Mouse (Mus musculus) small intestine, adult 10 weeks (tissue): ENCODE results near the gene Acsm4. TPM values are rescaled to one million over a fixed set of nuclear protein-coding genes. Genes with fewer than 3 reads are reported as not detected.

Experiments used
- polyA plus RNA-seq: library from polyadenylated mRNA; stranded (reverse); fragments of 350-450 nt; fragmentation: Illumina TruSeq; extraction: RNeasy Lipid Tissue Mini Kit (QIAGEN cat#74804); gene quantifications from one replicate; pipeline ENCODE4 v1.2.3, GENCODE M21; 2014; ENCODE audit warnings: low replicate concordance

The Acsm4 gene
- not detected for polyA plus RNA-seq

DNA sequence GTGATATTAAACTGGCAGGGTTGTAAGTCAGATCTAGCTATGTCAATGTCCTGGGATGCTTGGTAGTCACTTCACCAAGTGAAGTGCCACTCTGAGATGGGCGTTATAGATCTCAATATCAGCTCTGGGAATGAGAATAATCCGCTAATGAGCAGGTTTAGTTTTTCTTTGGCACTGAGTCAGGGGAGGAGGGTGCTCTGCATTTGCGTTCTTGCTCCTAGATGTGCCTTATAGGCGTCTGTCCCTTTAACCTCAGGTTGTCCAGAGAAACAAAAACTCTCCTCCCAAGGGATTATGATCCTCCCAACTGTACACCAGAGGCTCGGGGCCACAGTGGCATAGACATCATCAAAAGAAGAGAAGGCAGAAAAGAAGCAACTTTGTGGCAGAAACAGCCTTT is at the start of gene Acsm4:
TSS of gene Acsm4 (plus strand) at position 301 of the 400 bp plus-strand sequence.

DNA sequence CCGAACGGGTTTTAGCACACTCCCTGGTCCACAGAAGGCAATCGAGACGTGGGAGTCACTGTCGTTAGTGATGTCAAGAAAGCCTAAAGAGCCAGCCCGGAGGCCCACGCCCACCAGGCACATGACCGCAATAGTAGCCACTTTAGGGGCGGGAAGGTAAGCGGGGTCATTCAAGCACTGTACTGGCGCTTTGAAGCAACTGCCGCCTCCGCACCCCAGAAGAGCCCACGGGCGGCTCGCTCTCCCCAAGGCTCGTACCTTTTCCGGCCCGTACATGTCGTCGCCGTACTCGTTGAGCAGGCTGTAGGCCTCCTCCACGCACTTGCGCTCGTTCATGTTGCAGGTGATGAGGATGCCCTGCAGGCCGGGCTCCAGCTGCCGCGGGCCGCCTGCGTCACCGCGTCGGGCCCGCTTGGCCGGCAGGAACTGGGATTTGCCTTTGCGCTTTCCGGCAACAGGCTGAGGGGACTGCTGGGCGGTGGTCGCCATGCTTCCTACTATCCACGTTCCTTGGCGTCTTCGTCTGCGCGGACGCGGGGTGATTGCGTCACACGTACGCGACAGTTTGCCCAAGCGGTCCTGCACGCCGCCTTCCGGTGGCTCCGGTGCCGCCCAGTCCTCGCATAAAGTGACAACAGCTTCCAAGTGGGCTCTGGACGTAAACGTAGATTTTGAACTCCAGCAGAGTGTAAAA is 30.6 kb downstream of the Acsm4 start, which contains the start of gene Thumpd1:
TSS of gene Thumpd1 (minus strand) at position 546 of the 694 bp plus-strand sequence.

DNA sequence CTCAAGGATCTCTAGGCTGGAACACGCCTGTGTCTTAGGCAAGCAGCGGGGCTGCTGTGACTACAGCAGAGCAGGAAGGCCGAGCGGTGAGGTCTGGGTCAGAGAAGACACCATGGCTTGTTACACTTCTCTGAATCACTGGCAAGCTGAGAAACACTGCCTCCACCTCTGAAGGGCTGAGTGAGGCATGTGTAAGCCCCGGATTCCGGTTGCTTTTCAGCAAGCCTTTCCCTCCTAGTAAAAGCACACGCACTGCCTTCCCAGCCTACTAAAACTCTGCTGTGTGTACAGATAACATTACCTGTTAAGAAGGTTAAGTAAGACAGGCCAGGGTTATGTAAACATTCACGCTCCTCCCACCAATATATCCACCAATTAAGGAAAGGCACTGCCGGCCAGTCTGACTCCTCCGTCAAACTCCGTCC is 70.7 kb downstream of the Acsm4 start, which contains the start of gene Acsm3:
TSS of gene Acsm3 (plus strand) at position 397 of the 425 bp plus-strand sequence.

Other genes with a start within 250 kb of the Acsm4 start
- 71.1 TPM for gene Gp2, start 230.7 kb upstream of the Acsm4 start, polyA plus RNA-seq
- 0.26 TPM for gene Umod, start 210.7 kb upstream of the Acsm4 start, polyA plus RNA-seq
- 7.5 TPM for gene Acsm5, start 170.6 kb upstream of the Acsm4 start, polyA plus RNA-seq
- 0.19 TPM for gene Pdilt, start 166.5 kb upstream of the Acsm4 start, polyA plus RNA-seq
- 0.11 TPM for gene Acsm2, start 135.7 kb upstream of the Acsm4 start, polyA plus RNA-seq
- not detected for gene Acsm1, start 83.0 kb upstream of the Acsm4 start, polyA plus RNA-seq
- 32.3 TPM for gene Thumpd1, start 30.8 kb downstream of the Acsm4 start, polyA plus RNA-seq
- 18.5 TPM for gene Acsm3, start 70.9 kb downstream of the Acsm4 start, polyA plus RNA-seq
- gene Rexo5, start 104.0 kb downstream of the Acsm4 start, polyA plus RNA-seq, result 13.2 TPM
- gene Eri2, start 104.0 kb downstream of the Acsm4 start, polyA plus RNA-seq, result 14.2 TPM
- 12.7 TPM for gene Lyrm1, start 205.8 kb downstream of the Acsm4 start, polyA plus RNA-seq
- 10.8 TPM for gene Dcun1d3, start 206.3 kb downstream of the Acsm4 start, polyA plus RNA-seq